8 mouse cellular contexts compared by ENCODE assay signal in the genomic region with DNA sequence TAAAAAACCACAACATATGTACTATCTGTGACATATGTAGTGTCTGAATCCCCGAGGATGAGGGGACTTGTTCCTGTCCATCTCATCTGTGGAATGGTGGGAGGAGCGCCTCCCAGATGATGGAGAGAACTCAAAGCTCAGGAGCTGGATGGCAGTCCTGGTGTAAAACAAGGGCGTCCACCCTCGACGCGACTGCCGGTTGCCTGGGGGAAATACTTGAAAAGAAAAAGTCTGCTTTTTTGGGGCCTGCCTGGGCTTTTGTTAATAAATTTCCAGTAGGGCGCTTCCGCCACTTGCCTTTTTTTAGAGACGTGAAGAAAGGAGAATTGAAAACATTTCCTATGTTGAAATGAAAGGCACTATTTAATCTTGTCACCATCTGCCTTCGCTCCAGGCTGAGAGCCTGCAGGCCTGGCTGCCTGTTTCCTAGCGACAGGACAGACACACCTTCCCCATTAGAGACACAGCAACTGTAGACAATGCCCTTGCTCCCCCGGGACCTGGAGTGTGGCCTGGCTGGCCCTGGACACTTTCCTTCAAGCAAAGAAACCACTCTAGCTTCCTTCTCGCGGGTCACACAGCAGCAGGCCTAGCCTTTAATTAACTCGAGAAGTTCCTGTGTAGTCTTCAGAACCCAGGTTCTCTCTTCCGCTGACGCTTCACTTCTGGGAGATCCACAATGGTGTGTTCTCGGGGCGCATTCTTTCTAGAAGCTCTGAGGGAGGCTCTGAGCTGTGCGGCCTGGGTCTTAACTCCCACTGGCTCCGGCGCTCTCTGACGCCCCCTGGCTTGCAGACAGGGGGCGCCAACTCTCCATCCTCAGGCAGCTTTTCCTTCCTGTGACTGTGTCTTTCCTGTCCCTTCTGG. TPM values are rescaled to one million over a fixed set of nuclear protein-coding genes. Genes with fewer than 3 reads are reported as not detected.
A peak's percentile ranks its signal among the peaks of the same experiment; 100 is the strongest.
DNase-seq lines count a peak whose midpoint lies in the region; ATAC-seq and TF ChIP-seq lines count a peak whose summit lies in the region.

No protein-coding gene starts in this region.

- peak; percentile 63; the same call in 1 of the 2 replicates for TF ChIP-seq EP300 in ES-Bruce4 (IDR thresholded peaks at IDR 0.05; ENCODE audit: insufficient read depth, low read depth, low read length)
- TF ChIP-seq EP300 in liver, embryonic 14.5 days (IDR thresholded peaks at IDR 0.05; ENCODE audit: low read depth) = no peak

- no peak for TF ChIP-seq POLR2A in ES-Bruce4 (IDR thresholded peaks at IDR 0.05; ENCODE audit: insufficient read depth, low read length)

- H3K36me3 ChIP-seq in ES-Bruce4 (ENCODE audit: control insufficient read depth, insufficient read depth, low read length, poor library complexity, severe bottlenecking) = no peaks in the 10 kb centered on the region
- no peaks in the 10 kb centered on the region for H3K36me3 ChIP-seq in embryonic facial prominence, embryonic 12.5 days
- no peaks in the 10 kb centered on the region for H3K36me3 ChIP-seq in heart, embryonic 16.5 days (ENCODE audit: control insufficient read depth, insufficient read depth)
- no peaks in the 10 kb centered on the region for H3K36me3 ChIP-seq in kidney, postnatal 0 days (ENCODE audit: insufficient read depth, low read length)
- H3K36me3 ChIP-seq in liver, embryonic 14.5 days (replicated peaks; ENCODE audit: control insufficient read depth, insufficient read depth, low read depth) = no peaks in the 10 kb centered on the region

- peak; percentile 72 for TF ChIP-seq CTCF in ES-Bruce4 (IDR thresholded peaks at IDR 0.05; ENCODE audit: low read depth, low read length)
- TF ChIP-seq CTCF in kidney, postnatal 0 days (IDR thresholded peaks at IDR 0.05; ENCODE audit: low read depth) = peak; percentile 67
- peak; percentile 59 for TF ChIP-seq CTCF in liver, embryonic 14.5 days (IDR thresholded peaks at IDR 0.05; ENCODE audit: low read depth)

- 0 out of 2 replicates have a peak overlapping the region, but pooled peaks have one; percentile 6 for H3K9ac ChIP-seq in ES-Bruce4 (ENCODE audit: low read depth, poor library complexity, severe bottlenecking)
- no peak overlapping the region for H3K9ac ChIP-seq in embryonic facial prominence, embryonic 12.5 days
- 0 out of 2 replicates have a peak overlapping the region, but pooled peaks have one; percentile 0 for H3K9ac ChIP-seq in heart, embryonic 16.5 days (ENCODE audit: low read length)
- H3K9ac ChIP-seq in kidney, postnatal 0 days (ENCODE audit: low read depth, low read length) = no peak overlapping the region
- no peak overlapping the region for H3K9ac ChIP-seq in liver, embryonic 14.5 days (replicated peaks)

- H3K27me3 ChIP-seq in ES-Bruce4 (ENCODE audit: control insufficient read depth, insufficient read depth, low read length, poor library complexity, severe bottlenecking) = no peaks in the 10 kb centered on the region
- H3K27me3 ChIP-seq in embryonic facial prominence, embryonic 12.5 days = no peaks in the 10 kb centered on the region
- no peaks in the 10 kb centered on the region for H3K27me3 ChIP-seq in heart, embryonic 16.5 days (ENCODE audit: control insufficient read depth, insufficient read depth, low read length)
- H3K27me3 ChIP-seq in kidney, postnatal 0 days (ENCODE audit: insufficient read depth, low read length) = no peaks in the 10 kb centered on the region
- H3K27me3 ChIP-seq in liver, embryonic 14.5 days (ENCODE audit: control insufficient read depth, insufficient read depth, low read length) = no peaks in the 10 kb centered on the region

- DNase-seq in adrenal gland, postnatal 25 days = peak; percentile 15
- DNase-seq in kidney, postnatal 0 days (ENCODE audit: low spot score) = peak; percentile 68
- DNase-seq in liver, embryonic 14.5 days (ENCODE audit: low read depth in 3 of 3, low spot score in 3 of 3) = no peak
- peak; percentile 59 for DNase-seq in right cerebral cortex, postnatal 4 days
- DNase-seq in adipocyte (ENCODE audit: low spot score) = no peak

- peak overlapping the region; percentile 60 for H3K27ac ChIP-seq in ES-Bruce4 (ENCODE audit: insufficient read depth, low read length)
- no peak overlapping the region for H3K27ac ChIP-seq in embryonic facial prominence, embryonic 12.5 days
- H3K27ac ChIP-seq in heart, embryonic 16.5 days (ENCODE audit: low read length) = no peak overlapping the region
- H3K27ac ChIP-seq in kidney, postnatal 0 days = no peak overlapping the region
- H3K27ac ChIP-seq in liver, embryonic 14.5 days = no peak overlapping the region

- no peak for ATAC-seq in embryonic facial prominence, embryonic 12.5 days (ENCODE audit: insufficient number of reproducible peaks, insufficient read depth, low FRiP score, low TSS enrichment)
- ATAC-seq in heart, embryonic 16.5 days (replicated peaks; ENCODE audit: extremely low read depth, insufficient read depth, low FRiP score) = peak; percentile 73
- ATAC-seq in kidney, postnatal 0 days (replicated peaks; ENCODE audit: low FRiP score, low read depth) = no peak
- ATAC-seq in liver, embryonic 14.5 days (ENCODE audit: insufficient read depth) = no peak

- peak overlapping the region; percentile 25; the same call in 1 of the 2 replicates for H3K4me2 ChIP-seq in embryonic facial prominence, embryonic 12.5 days (replicated peaks)
- peak overlapping the region; percentile 24; the same call in 1 of the 2 replicates for H3K4me2 ChIP-seq in heart, embryonic 16.5 days (ENCODE audit: low read depth, low read length)
- no peak overlapping the region for H3K4me2 ChIP-seq in kidney, postnatal 0 days (ENCODE audit: low read length)
- H3K4me2 ChIP-seq in liver, embryonic 14.5 days (ENCODE audit: low read depth) = no peak overlapping the region

- H3K9me3 ChIP-seq in ES-Bruce4 (replicated peaks; ENCODE audit: control insufficient read depth, insufficient read depth, low read length, poor library complexity, severe bottlenecking) = no peaks in the 10 kb centered on the region
- no peaks in the 10 kb centered on the region for H3K9me3 ChIP-seq in embryonic facial prominence, embryonic 12.5 days
- no peaks in the 10 kb centered on the region for H3K9me3 ChIP-seq in heart, embryonic 16.5 days (replicated peaks; ENCODE audit: control insufficient read depth, low read length)
- no peaks in the 10 kb centered on the region for H3K9me3 ChIP-seq in kidney, postnatal 0 days (replicated peaks; ENCODE audit: low read length)
- no peaks in the 10 kb centered on the region for H3K9me3 ChIP-seq in liver, embryonic 14.5 days (ENCODE audit: control insufficient read depth, low read length)

- peaks cover 5% of the 10 kb centered on the region for H3K4me1 ChIP-seq in ES-Bruce4 (ENCODE audit: control insufficient read depth, insufficient read depth, low read length)
- H3K4me1 ChIP-seq in embryonic facial prominence, embryonic 12.5 days = peaks cover 12% of the 10 kb centered on the region; the same call in 1 of the 2 replicates
- 0 out of 2 replicates have a peak, but pooled peaks cover 5% of the 10 kb centered on the region for H3K4me1 ChIP-seq in heart, embryonic 16.5 days (ENCODE audit: control insufficient read depth, insufficient read depth, low read length)
- no peaks in the 10 kb centered on the region for H3K4me1 ChIP-seq in kidney, postnatal 0 days (replicated peaks; ENCODE audit: insufficient read depth, low read length)
- no peaks in the 10 kb centered on the region; a peak in 1 of 4 replicates for H3K4me1 ChIP-seq in liver, embryonic 14.5 days (replicated peaks; ENCODE audit: control insufficient read depth in 2 of 2, insufficient read depth in 2 of 2, low read length in 1 of 2)

- 19% methylated on average over 25 of the region's 25 CpGs for WGBS in embryonic facial prominence, embryonic 12.5 days
- 25% methylated on average over 25 of the region's 25 CpGs for WGBS in heart, embryonic 16.5 days
- WGBS in kidney, postnatal 0 days = 31% methylated on average over 25 of the region's 25 CpGs
- 40% methylated on average over 25 of the region's 25 CpGs for WGBS in liver, embryonic 14.5 days (ENCODE audit: insufficient replicate concordance)

- peak overlapping the region; percentile 2; the same call in 1 of the 2 replicates for H3K4me3 ChIP-seq in ES-Bruce4 (ENCODE audit: low read depth, low read length)
- no peak overlapping the region for H3K4me3 ChIP-seq in embryonic facial prominence, embryonic 12.5 days
- no peak overlapping the region for H3K4me3 ChIP-seq in heart, embryonic 16.5 days (ENCODE audit: low read length)
- H3K4me3 ChIP-seq in kidney, postnatal 0 days (replicated peaks; ENCODE audit: low read depth, low read length) = no peak overlapping the region
- no peak overlapping the region for H3K4me3 ChIP-seq in liver, embryonic 14.5 days (ENCODE audit: insufficient read depth in 1 of 2, low read depth in 2 of 2, low read length in 2 of 2)

RNA-seq across cellular contexts. Expression of a gene that starts 43.3 kb away (rescaled TPM):
- polyA plus RNA-seq in ES-Bruce4 (2011; ENCODE audit: insufficient read depth, insufficient read length, low read depth, missing spikeins) = not detected in 2 replicates
- total RNA-seq in adrenal gland, postnatal 25 days (2021) = not detected in 2 replicates
- not detected in 2 replicates for polyA plus RNA-seq in embryonic facial prominence, embryonic 12.5 days (2016; fragmentation: Nextera tagmentation; extraction: Ambion mirVana)
- polyA plus RNA-seq in heart, embryonic 16.5 days (2015; fragmentation: Nextera tagmentation; extraction: Ambion mirVana) = not detected in 2 replicates
- not detected in 2 replicates for polyA plus RNA-seq in kidney, postnatal 0 days (2015; fragmentation: Nextera tagmentation; extraction: Ambion mirVana)
- polyA plus RNA-seq in liver, embryonic 14.5 days (2012; rRNA removed) = not detected in 2 replicates
- not detected in 2 replicates for polyA plus RNA-seq in liver, embryonic 14.5 days (2014; fragmentation: Nextera tagmentation; extraction: Ambion mirVana)

Comparison
In these comparisons a context has a peak if more than half of its experiments do, and no peak if none do; other contexts are left out.
1. H3K9ac ChIP-seq: peak in ES-Bruce4 (single experiment) and heart, embryonic 16.5 days (single experiment); none in embryonic facial prominence, embryonic 12.5 days (single experiment), kidney, postnatal 0 days (single experiment) and liver, embryonic 14.5 days (single experiment).
2. DNase-seq: peak in adrenal gland, postnatal 25 days (single experiment), kidney, postnatal 0 days (single experiment) and right cerebral cortex, postnatal 4 days (single experiment); none in liver, embryonic 14.5 days (0 of 3) and adipocyte (single experiment).
3. H3K4me2 ChIP-seq: peak in embryonic facial prominence, embryonic 12.5 days (single experiment) and heart, embryonic 16.5 days (single experiment); none in kidney, postnatal 0 days (single experiment) and liver, embryonic 14.5 days (single experiment).
4. Peak in every context shown above with its lines, with median percentiles within 50 percentile points of each other: CTCF ChIP-seq.